Mouse (Mus musculus): ENCODE data around the gene Fbxo8.

- no peak for TF ChIP-seq CTCF (conservative IDR thresholded peaks at IDR 0.05 in 1 of 2, IDR thresholded peaks at IDR 0.05 in 1 of 2; ENCODE audit: low read depth in 2 of 2, low read length in 2 of 2)
- TF ChIP-seq JUND (conservative IDR thresholded peaks at IDR 0.05; ENCODE audit: low read depth, low read length): no peak
- TF ChIP-seq EP300 (IDR thresholded peaks at IDR 0.05; ENCODE audit: low read length): no peak
- TF ChIP-seq TCF12 (IDR thresholded peaks at IDR 0.05; ENCODE audit: low read depth, low read length): no peak
- TF ChIP-seq KAT2A (IDR thresholded peaks at IDR 0.05; ENCODE audit: insufficient replicate concordance, low read length): no peak
- TF ChIP-seq USF1 (IDR thresholded peaks at IDR 0.05; ENCODE audit: low read depth, low read length): no peak
- no peak for TF ChIP-seq GABPA (IDR thresholded peaks at IDR 0.05; ENCODE audit: insufficient replicate concordance, low read depth, low read length)
- no peak for TF ChIP-seq POLR2A (IDR thresholded peaks at IDR 0.05; ENCODE audit: low read depth, low read length)
- no peak for TF ChIP-seq E2F4 (IDR thresholded peaks at IDR 0.05; ENCODE audit: insufficient replicate concordance, low read depth, low read length)
- TF ChIP-seq ZC3H11A (IDR thresholded peaks at IDR 0.05; ENCODE audit: low read depth, low read length): no peak
Observed at GRCm38 (mm10) chr8:56520249-56520648, 30.6 kb upstream of the Fbxo8 start.
